In the genomic region with DNA sequence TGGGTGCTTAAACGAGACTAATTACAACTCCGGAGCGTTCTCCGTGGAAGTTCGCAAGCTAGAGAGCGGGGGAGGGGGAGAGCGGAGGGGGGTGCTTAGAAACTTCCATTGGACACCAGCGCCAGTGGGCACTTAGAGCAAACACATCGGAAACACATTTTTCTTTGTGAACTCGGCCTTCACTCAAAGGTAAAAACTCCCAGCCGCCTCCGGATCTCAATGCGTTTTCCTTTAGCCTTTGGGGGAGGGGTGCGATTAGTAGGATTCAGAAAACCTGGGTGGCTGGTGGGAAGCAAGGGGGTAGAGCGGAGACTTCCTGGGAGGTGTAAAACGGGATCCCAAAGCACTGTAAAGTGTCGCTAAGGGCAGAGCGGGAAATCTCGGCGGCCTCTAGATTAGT, we compare ENCODE assay signal across 8 mouse cellular contexts. TPM values are rescaled to one million over a fixed set of nuclear protein-coding genes. Genes with fewer than 3 reads are reported as not detected.
DNase-seq lines count a peak whose midpoint lies in the region; ATAC-seq and TF ChIP-seq lines count a peak whose summit lies in the region.

No protein-coding gene starts in this region.

- peak overlapping the region; percentile 47; the same call in 1 of the 2 replicates for H3K4me3 ChIP-seq in heart, adult 2 months
- peak overlapping the region; percentile 80 for H3K4me3 ChIP-seq in liver, embryonic 11.5 days (ENCODE audit: low read depth, low read length)
- peak overlapping the region; percentile 89 for H3K4me3 ChIP-seq in stomach, embryonic 15.5 days (replicated peaks)

- no peak for TF ChIP-seq POLR2A in heart, adult 2 months (IDR thresholded peaks at IDR 0.05; ENCODE audit: insufficient read depth, low read depth, low read length)

- TF ChIP-seq CTCF in heart, adult 2 months (IDR thresholded peaks at IDR 0.05) = no peak

- 0 out of 2 replicates have a peak, but pooled peaks cover 2% of the 10 kb centered on the region for H3K4me1 ChIP-seq in heart, adult 2 months (ENCODE audit: control insufficient read depth, insufficient read depth, low read length)
- H3K4me1 ChIP-seq in liver, embryonic 11.5 days (replicated peaks; ENCODE audit: control insufficient read depth, insufficient read depth, low read length) = peaks cover 3% of the 10 kb centered on the region; the same call in 1 of the 2 replicates
- H3K4me1 ChIP-seq in stomach, embryonic 15.5 days = peaks cover 6% of the 10 kb centered on the region; the same call in 1 of the 2 replicates

- H3K4me2 ChIP-seq in liver, embryonic 11.5 days = peak overlapping the region; percentile 96
- H3K4me2 ChIP-seq in stomach, embryonic 15.5 days = peak overlapping the region; percentile 96

- DNase-seq in heart, adult 2 months = peak; percentile 5 to 23
- DNase-seq in heart, adult 8-10 months (ENCODE audit: low spot score) = no peak
- peak; percentile 77 for DNase-seq in embryo, embryonic 10 days (ENCODE audit: low spot score)
- peak; percentile 17 for DNase-seq in heart, postnatal 4 days
- DNase-seq in liver, embryonic 11.5 days (ENCODE audit: low spot score) = peak; percentile 57
- DNase-seq in ovary, postnatal 10 days (ENCODE audit: low spot score) = no peak

- no peak overlapping the region for H3K9ac ChIP-seq in heart, adult 2 months (ENCODE audit: low read depth, low read length)
- H3K9ac ChIP-seq in liver, embryonic 11.5 days (ENCODE audit: low read depth, low read length) = peak overlapping the region; percentile 87
- peak overlapping the region; percentile 95; the same call in 1 of the 2 replicates for H3K9ac ChIP-seq in stomach, embryonic 15.5 days

- TF ChIP-seq EP300 in heart, adult 2 months (IDR thresholded peaks at IDR 0.05; ENCODE audit: insufficient read depth, low read depth, low read length) = no peak

- WGBS in heart, adult 2 months = 3% methylated on average over 20 of the region's 20 CpGs
- under 1% methylated on average over 20 of the region's 20 CpGs for WGBS in liver, embryonic 11.5 days
- WGBS in stomach, embryonic 15.5 days = under 1% methylated on average over 20 of the region's 20 CpGs

- no peaks in the 10 kb centered on the region for H3K79me2 ChIP-seq in heart, adult 2 months (replicated peaks; ENCODE audit: control insufficient read depth, insufficient read depth, low read length)

- H3K27ac ChIP-seq in heart, adult 2 months = no peak overlapping the region
- peak overlapping the region; percentile 94 for H3K27ac ChIP-seq in liver, embryonic 11.5 days (ENCODE audit: low read depth, low read length)
- peak overlapping the region; percentile 92 for H3K27ac ChIP-seq in stomach, embryonic 15.5 days

- peaks cover 30% of the 10 kb centered on the region for H3K27me3 ChIP-seq in heart, adult 2 months (ENCODE audit: control insufficient read depth, insufficient read depth, low read length)
- peaks cover 31% of the 10 kb centered on the region for H3K27me3 ChIP-seq in liver, embryonic 11.5 days (replicated peaks; ENCODE audit: control insufficient read depth, insufficient read depth, low read length)
- H3K27me3 ChIP-seq in stomach, embryonic 15.5 days (replicated peaks) = no peaks in the 10 kb centered on the region

- intact Hi-C loops in heart, adult 2 months (cut with DNase I) = loop anchor here (5.0 kb wide), 1 partner anchor 52 kb away; no protein-coding TSS in a partner anchor

- no peak for ATAC-seq in liver, embryonic 11.5 days (replicated peaks; ENCODE audit: low FRiP score)
- ATAC-seq in stomach, embryonic 15.5 days (ENCODE audit: insufficient read depth, low FRiP score, low read depth) = no peak
- ATAC-seq in activated CD4-positive, CD25-positive, alpha-beta regulatory T cell, adult 4 months = no peak

- H3K9me3 ChIP-seq in liver, embryonic 11.5 days (ENCODE audit: control insufficient read depth, low read length) = no peaks in the 10 kb centered on the region
- H3K9me3 ChIP-seq in stomach, embryonic 15.5 days = no peaks in the 10 kb centered on the region

- no peaks in the 10 kb centered on the region for H3K36me3 ChIP-seq in heart, adult 2 months (ENCODE audit: control insufficient read depth, insufficient read depth, low read length)
- no peaks in the 10 kb centered on the region for H3K36me3 ChIP-seq in liver, embryonic 11.5 days (ENCODE audit: control insufficient read depth, insufficient read depth, low read length)
- no peaks in the 10 kb centered on the region for H3K36me3 ChIP-seq in stomach, embryonic 15.5 days

RNA-seq across cellular contexts. Expression of a gene that starts 2.0 kb away (rescaled TPM):
- not detected for total RNA-seq in heart, adult 2 months (2021)
- polyA plus RNA-seq in heart, adult 2 months (2012; rRNA removed) = not detected in 2 replicates
- not detected for total RNA-seq in heart, adult 8-10 months (2022)
- total RNA-seq in heart, postnatal 4 days (2021) = 1 to 10 TPM in 1 of 2 experiments, under 1 TPM in 1; 0.91 to 1.6 TPM
- 41.4 and 48.2 TPM in 2 replicates for polyA plus RNA-seq in liver, embryonic 11.5 days (2014; fragmentation: Nextera tagmentation; extraction: Ambion mirVana)
- 29.3 TPM in 2 replicates for polyA plus RNA-seq in stomach, embryonic 15.5 days (2015; fragmentation: Nextera tagmentation; extraction: Ambion mirVana)
- under 1 TPM in 1 of 2 experiments, not detected in 1; 0.26 TPM for polyA plus RNA-seq in activated CD4-positive, CD25-positive, alpha-beta regulatory T cell, adult 4 months (2017; shearing (Covaris generic))

Comparison
In these comparisons a context has a peak if more than half of its experiments do, and no peak if none do; other contexts are left out.
1. DNase-seq: peak in heart, adult 2 months (2 of 2), embryo, embryonic 10 days (single experiment), heart, postnatal 4 days (single experiment) and liver, embryonic 11.5 days (single experiment); none in heart, adult 8-10 months (single experiment) and ovary, postnatal 10 days (single experiment).
2. RNA of a gene that starts 2.0 kb away (polyA plus RNA-seq): 41.4 to 48.2 TPM in liver, embryonic 11.5 days and 29.3 TPM in stomach, embryonic 15.5 days; 0.26 TPM in activated CD4-positive, CD25-positive, alpha-beta regulatory T cell, adult 4 months and not detected in heart, adult 2 months; every median in the first group is over 10 times any median in the second.
3. Peak in every context shown above with its lines, with median percentiles within 50 percentile points of each other: H3K4me3 ChIP-seq.